Mouse (Mus musculus) CH12.LX (cell line): ENCODE measurements around the gene Fam234b.

Experiments
- NELFE ChIP-seq: IDR thresholded peaks from 2 replicates; pipeline ENCODE4 v1.6.1; 2011; ENCODE audit warnings: low read depth, low read length, improper control_type of control experiment
- ZMIZ1 ChIP-seq: IDR thresholded peaks from 2 replicates; pipeline ENCODE4 v1.6.1; 2012; ENCODE audit warnings: low read depth, mild to moderate bottlenecking, inconsistent platforms, low read length, improper control_type of control experiment

DNA sequence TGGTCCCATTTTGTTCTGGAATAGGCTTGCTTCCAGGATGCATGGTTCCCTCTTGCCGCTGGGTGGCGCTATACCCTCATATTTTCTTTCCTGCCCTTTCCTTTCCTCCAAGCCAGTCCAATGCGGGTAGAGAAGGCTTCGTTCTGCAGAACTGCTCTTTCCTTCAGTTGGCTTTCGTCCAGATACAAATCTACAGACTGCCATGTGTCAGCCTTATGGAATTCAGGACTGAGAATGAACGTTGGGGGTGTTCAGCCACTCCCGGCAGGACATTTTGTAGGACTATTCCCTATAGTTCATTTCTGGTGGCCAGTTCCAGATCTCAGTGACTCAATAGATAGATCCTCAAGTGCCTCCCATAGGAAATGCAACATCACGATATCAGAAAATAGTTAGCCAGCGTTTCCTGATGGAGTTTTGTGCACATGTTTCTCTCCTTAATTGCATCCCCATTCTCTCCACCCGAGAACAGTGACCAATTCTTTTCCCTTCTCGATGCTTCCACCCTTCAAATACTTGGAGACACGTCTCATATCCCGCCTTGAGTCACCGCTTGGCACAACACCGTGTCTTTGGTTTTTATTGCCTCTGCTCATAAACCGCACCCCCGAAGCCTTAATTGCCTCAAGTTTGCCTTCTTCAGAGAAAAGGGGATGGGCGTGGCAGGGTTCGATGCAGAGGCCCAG is 52.2 kb downstream of the Fam234b start:
- TF ChIP-seq NELFE = no peak
- no peak for TF ChIP-seq ZMIZ1
